Mouse (Mus musculus): ENCODE data around the gene Slc46a3.

The Slc46a3 gene

GRCm38 (mm10) chr5:147894455-147895076 is at the start of gene Slc46a3:
Gene Slc46a3, minus strand, starts transcription at chr5:147894815.
- ChIA-PET CTCF (interaction anchor here in 3 of 4 experiments (0.6 to 2.4 kb wide), 23 partner anchors 9 to 866 kb away, joined by 3 to 11 read pairs (median 3); no protein-coding TSS in a partner anchor), POLR2A (interaction anchor here (0.5 to 3.5 kb wide), 33 partner anchors 9 to 476 kb away, joined by 3 to 20 read pairs (median 4); partner anchors contain the start of gene Pomp (in 2 of the 4))

GRCm38 (mm10) chr5:147939226-147939625 is 44.6 kb upstream of the Slc46a3 start:
- CTCF ChIA-PET = interaction anchor here in 3 of 4 experiments (0.9 to 1.5 kb wide), 4 partner anchors 13 to 18 kb away, joined by 3 to 4 read pairs (median 3); partner anchors contain the start of gene Mtus2 (in 1 of the 3)
- POLR2A ChIA-PET = no interaction called here

DNA sequence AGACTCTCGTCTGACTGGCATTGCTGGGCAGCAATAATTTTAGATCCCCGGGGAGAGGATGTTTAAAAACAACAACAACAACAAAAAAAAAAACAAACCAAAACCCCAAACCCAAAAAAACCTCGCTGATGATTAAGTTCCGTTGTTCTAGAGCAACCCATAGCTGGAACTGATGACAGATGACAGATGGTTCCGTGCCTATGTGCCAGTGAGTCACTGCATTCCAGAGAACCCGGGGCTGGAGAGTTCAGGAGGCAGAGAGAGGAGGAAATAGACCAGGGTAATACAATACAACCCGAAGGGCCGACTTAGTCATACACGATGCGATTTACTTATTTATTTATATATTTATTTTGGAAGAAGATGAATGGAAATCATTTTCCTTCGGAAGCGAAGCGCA is 40.5 kb upstream of the Slc46a3 start:
- ChIA-PET CTCF (interaction anchor here (0.6 to 2.3 kb wide), 15 partner anchors 9 to 348 kb away, joined by 3 to 9 read pairs (median 4); partner anchors contain the start of gene Mtus2 (in 1 of the 4)), POLR2A (no interaction called here)

DNA sequence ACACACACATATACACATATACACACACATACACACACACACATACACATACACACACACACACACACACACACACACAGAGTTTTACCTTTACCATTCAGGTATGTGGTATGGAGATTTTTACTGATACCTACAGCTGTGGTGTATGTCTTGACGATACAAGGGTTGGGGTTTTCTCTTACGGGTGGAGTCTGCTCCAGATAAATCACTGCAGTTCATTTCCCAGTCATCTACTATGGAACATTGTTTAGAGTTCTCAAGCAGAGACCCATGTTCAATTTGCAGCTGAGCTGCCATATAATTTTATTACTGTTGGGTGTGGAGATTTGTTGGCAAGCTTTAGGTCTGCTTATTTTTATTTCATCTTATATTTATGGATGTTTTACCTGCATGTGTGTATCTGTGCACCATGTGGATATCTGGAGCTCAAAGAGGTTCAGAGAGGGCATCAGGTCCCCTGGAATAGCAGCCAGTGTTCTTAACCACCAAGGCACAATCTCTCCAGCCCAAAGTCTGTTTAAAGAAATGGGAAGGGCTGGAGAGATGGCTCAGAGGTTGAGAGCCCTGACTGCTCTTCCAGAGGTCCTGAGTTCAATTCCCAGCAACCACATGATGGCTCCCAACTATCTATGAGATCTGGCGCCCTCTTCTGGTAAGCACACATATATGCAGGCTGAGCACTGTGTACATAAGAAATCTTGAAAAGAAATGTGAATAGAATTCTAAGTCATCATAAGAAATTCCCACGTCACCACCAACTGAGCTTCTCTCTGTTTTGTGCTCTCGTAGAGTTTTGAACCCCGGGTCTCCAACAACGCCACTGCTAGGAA is 34.3 kb upstream of the Slc46a3 start:
- ChIA-PET POLR2A (interaction anchor here in 1 of 4 experiments (1.0 kb wide), 1 partner anchor 13 kb away, joined by 3 read pairs; no protein-coding TSS in a partner anchor), CTCF (interaction anchor here (0.6 to 1.3 kb wide), 7 partner anchors 14 to 404 kb away, joined by 3 to 4 read pairs (median 3); no protein-coding TSS in a partner anchor)

DNA sequence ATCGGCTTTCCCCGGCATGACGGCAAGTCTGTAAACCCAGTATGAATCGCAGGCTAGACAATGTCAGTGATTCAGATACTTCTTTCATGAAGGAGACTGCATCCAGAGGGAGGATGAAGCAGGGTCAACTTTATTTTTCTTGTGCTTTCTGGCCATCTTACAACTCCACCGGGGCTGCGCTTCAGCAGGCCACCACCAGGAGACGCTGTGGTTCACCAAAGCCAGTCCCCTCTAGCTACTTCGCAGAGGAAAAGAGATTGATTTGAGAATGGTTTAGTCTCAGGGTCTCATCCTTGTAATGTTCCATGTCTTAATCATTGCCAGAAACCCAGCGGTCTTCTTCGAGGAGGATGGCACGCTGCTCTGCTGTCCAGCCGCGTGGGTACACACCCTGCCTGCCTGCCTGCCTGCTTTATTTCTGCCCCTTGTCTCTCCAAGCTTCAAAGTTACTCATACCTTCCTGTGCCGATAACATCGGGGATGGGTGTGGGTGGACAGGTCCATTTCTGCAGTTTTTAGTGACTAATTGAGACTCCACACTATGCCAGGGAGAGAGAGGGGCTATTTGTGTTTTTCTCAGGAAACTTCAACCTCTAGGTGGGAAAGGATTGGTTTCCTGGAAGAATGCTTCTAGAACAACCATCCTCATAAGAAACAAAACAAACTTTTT is 31.5 kb upstream of the Slc46a3 start:
- POLR2A ChIA-PET = interaction anchor here in 2 of 4 experiments (0.7 to 1.0 kb wide), 5 partner anchors 10 to 86 kb away, joined by 3 to 6 read pairs (median 3); no protein-coding TSS in a partner anchor

GRCm38 (mm10) chr5:147924621-147925020 is 30.0 kb upstream of the Slc46a3 start:
- POLR2A ChIA-PET = no interaction called here
- CTCF ChIA-PET = interaction anchor here (0.6 to 2.0 kb wide), 7 partner anchors 11 to 149 kb away, joined by 3 to 14 read pairs (median 8); no protein-coding TSS in a partner anchor

More for the DNA sequence above, 31.5 kb upstream of the Slc46a3 start:
- CTCF ChIA-PET = interaction anchor here (0.5 to 2.0 kb wide), 54 partner anchors 8 to 971 kb away, joined by 3 to 15 read pairs (median 3); partner anchors contain the start of genes Mtus2 (in 2 of the 4), Slc46a3 (in 2 of the 4) and Pomp (in 1 of the 4)

GRCm38 (mm10) chr5:147918044-147918846 is 23.6 kb upstream of the Slc46a3 start:
- POLR2A ChIA-PET = interaction anchor here in 1 of 4 experiments (1.0 kb wide), 1 partner anchor 10 kb away, joined by 3 read pairs; no protein-coding TSS in a partner anchor
- CTCF ChIA-PET = interaction anchor here in 2 of 4 experiments (0.6 to 0.7 kb wide), 3 partner anchors 11 to 486 kb away, joined by 3 to 5 read pairs (median 3); no protein-coding TSS in a partner anchor

- CTCF ChIA-PET = interaction anchor here in 3 of 4 experiments (0.7 to 1.4 kb wide), 3 partner anchors 10 to 1054 kb away, joined by 3 to 6 read pairs (median 5); no protein-coding TSS in a partner anchor
Measured at GRCm38 (mm10) chr5:147916171-147916570, 21.6 kb upstream of the Slc46a3 start.

GRCm38 (mm10) chr5:147915038-147915566 is 20.5 kb upstream of the Slc46a3 start:
- POLR2A ChIA-PET = interaction anchor here in 1 of 4 experiments (1.2 to 1.5 kb wide), 2 partner anchors 21 to 467 kb away, joined by 3 read pairs; partner anchors contain the start of gene Slc46a3

More at GRCm38 (mm10) chr5:147916171-147916570, 21.6 kb upstream of the Slc46a3 start:
- POLR2A ChIA-PET = interaction anchor here in 1 of 4 experiments (0.5 kb wide), 1 partner anchor 500 kb away, joined by 4 read pairs; no protein-coding TSS in a partner anchor

DNA sequence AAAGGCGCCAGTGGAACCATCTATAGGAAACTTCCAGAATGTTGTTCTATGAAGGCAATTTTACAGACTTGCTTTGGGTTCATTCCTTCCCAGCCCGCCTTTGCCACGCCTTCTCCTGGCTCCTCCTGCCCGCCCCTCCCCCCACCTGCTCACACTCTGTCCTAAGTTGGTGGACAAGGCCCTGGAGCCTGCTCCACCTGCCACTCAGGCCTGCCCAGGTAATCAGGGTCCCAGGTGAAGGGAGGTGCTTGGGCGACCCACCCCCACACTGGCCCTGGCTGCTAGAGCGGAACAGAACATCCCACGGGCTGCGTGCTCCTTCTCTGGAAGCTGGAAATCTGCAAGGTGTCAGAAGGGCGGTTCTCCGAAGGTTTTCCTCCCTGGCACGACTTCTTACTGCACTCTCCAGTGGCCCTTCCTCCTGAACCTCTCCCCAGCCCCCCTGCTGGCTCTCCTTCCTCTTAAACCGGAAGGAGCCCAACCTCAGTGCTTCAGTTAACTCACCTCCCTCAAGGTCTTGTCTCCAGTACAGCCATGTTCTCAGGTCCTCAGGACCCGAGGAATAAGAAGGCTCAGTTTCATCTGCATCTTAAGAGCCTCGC is 18.7 kb upstream of the Slc46a3 start:
- CTCF ChIA-PET = interaction anchor here in 3 of 4 experiments (0.7 to 2.0 kb wide), 4 partner anchors 12 to 79 kb away, joined by 3 to 14 read pairs (median 4); no protein-coding TSS in a partner anchor
- POLR2A ChIA-PET = interaction anchor here in 1 of 4 experiments (0.7 to 2.1 kb wide), 4 partner anchors 39 to 642 kb away, joined by 3 to 7 read pairs (median 4); no protein-coding TSS in a partner anchor

More at GRCm38 (mm10) chr5:147915038-147915566, 20.5 kb upstream of the Slc46a3 start:
- CTCF ChIA-PET = interaction anchor here in 3 of 4 experiments (0.5 to 1.4 kb wide), 6 partner anchors 11 to 331 kb away, joined by 3 to 5 read pairs (median 3); no protein-coding TSS in a partner anchor

DNA sequence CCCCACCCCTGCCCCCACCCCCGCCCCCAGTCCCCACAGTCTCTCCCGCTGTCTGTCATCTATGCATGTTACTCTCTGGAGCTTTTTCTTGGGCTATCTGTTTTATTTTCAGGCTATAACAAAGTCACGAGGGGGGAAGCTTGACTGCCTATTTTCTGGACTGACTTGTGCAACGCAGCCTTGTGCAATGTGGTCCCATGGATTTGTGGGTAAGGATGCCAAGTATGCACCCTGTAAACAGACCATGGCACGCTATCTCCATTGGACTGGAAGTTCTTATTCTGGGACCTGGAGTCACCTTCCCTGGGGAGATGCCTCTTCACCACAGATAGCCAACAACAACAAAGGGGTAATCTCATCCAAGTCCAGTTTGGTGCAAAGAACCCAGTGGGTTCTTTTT is 17.1 kb upstream of the Slc46a3 start:
- CTCF ChIA-PET = interaction anchor here (0.6 to 1.6 kb wide), 10 partner anchors 8 to 1366 kb away, joined by 3 to 11 read pairs (median 4); partner anchors contain the start of gene Slc46a3 (in 1 of the 4)
- POLR2A ChIA-PET = interaction anchor here in 1 of 4 experiments (0.6 kb wide), 1 partner anchor 19 kb away, joined by 3 read pairs; no protein-coding TSS in a partner anchor

DNA sequence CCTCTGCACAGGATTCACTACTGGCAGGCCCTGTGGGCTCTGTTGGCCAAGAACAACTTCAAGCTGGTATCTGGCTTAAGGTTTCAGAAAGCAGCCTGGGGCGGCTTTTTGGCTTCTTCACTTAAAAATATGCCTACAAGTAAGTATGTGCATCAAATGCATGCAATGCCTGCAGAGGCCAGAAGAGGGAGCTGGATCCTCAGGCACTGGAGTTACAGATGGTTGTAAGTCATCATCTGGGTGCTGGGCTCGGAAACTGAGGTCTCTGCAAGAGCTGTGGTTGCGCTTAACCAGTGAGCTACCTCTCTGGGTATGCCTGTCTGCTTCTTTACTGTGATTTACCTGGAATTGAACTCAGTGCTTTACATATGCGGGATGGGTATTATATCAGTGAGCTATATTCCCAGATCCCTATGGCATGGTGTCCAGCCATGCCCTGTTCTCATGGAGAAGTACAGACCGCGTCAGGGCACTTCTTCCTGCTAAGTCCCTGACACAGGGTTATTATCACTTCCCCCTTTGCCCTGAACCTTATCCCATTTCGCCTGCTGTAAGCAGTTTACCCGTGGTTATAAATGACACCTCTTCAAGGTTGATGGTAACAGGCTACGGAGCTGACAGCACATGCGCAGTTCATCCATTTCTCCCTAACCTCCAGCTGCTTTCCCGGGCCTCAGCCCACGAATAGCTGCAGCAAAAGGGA is 16.3 kb upstream of the Slc46a3 start:
- ChIA-PET POLR2A (interaction anchor here in 2 of 4 experiments (0.5 to 0.9 kb wide), 4 partner anchors 15 to 497 kb away, joined by 3 to 6 read pairs (median 4); partner anchors contain the start of gene Slc46a3 (in 1 of the 2)), CTCF (interaction anchor here (0.6 to 2.3 kb wide), 20 partner anchors 8 to 1367 kb away, joined by 3 to 16 read pairs (median 4); partner anchors contain the start of genes Slc46a3 (in 2 of the 4) and Mtus2 (in 1 of the 4))

- CTCF ChIA-PET = interaction anchor here in 2 of 4 experiments (0.6 to 2.0 kb wide), 3 partner anchors 10 to 15 kb away, joined by 5 to 7 read pairs (median 7); partner anchors contain the start of gene Slc46a3 (in 1 of the 2)
Measured at GRCm38 (mm10) chr5:147907851-147908250, 13.2 kb upstream of the Slc46a3 start.

DNA sequence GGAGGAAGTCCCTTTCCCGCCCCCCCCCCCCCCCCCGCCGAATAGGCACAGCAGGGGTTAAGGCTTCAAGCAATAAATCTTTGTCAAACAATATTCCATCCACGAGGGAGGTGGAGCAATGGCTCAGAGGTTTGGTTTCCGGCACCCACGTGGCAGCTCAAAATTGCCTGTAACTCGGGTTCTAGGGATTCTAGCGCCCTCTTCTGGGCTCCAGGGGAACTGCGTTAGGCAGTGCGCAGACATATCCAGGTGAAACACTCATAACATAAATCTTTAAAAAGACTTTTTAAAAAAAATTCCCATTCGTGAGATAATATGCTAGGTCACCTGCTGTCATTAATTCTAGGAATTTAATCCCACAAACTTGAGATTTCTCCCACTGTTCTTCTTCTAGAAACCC is 12.5 kb upstream of the Slc46a3 start:
- ChIA-PET POLR2A (interaction anchor here in 2 of 4 experiments (1.2 to 1.4 kb wide), 3 partner anchors 12 to 38 kb away, joined by 3 to 4 read pairs (median 4); partner anchors contain the start of gene Slc46a3 (in 2 of the 2)), CTCF (interaction anchor here (0.5 to 2.0 kb wide), 25 partner anchors 9 to 576 kb away, joined by 3 to 13 read pairs (median 4); partner anchors contain the start of gene Slc46a3 (in 3 of the 4))

More at GRCm38 (mm10) chr5:147907851-147908250, 13.2 kb upstream of the Slc46a3 start:
- POLR2A ChIA-PET = interaction anchor here in 1 of 4 experiments (0.9 to 1.9 kb wide), 2 partner anchors 9 to 13 kb away, joined by 3 to 5 read pairs; partner anchors contain the start of gene Slc46a3

DNA sequence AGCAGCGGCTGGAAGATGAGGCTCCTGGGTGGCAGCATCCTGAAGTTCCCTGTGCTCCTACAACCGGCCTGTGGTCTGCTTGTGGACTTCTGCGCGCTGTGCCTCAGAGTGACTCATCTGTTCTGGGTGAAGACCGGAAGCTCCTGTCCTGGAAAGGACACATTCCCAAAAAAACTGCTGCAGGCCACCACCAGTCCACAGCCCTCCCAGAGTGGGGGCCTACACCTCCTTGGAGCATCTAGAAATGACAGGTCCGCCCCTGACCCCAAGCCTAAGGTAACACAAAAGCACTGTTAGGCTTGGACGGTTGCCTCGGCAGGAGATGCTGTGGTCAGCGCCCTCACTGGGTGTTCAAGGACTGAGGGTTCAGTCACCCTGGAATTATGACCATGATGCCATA is 8.6 kb upstream of the Slc46a3 start:
- POLR2A ChIA-PET = interaction anchor here in 1 of 4 experiments (0.7 kb wide), 1 partner anchor 10 kb away, joined by 3 read pairs; no protein-coding TSS in a partner anchor
- CTCF ChIA-PET = interaction anchor here in 1 of 4 experiments (1.0 kb wide), 1 partner anchor 8 kb away, joined by 3 read pairs; no protein-coding TSS in a partner anchor

Measured in embryonic stem cell, embryonic (primary cell).